Mouse (Mus musculus) midbrain, embryonic 11.5 days (tissue): ENCODE data around the gene Vmn2r102. TPM values are rescaled to one million over a fixed set of nuclear protein-coding genes. Genes with fewer than 3 reads are reported as not detected.

ENCODE experiments used
- ATAC-seq: fragments of 200-750 bp; cut with Nextera tagmentation; 2 replicates; pipeline ENCODE4 v1.8.0; 2017; ENCODE audit warnings: moderate TSS enrichment, moderate library complexity; ENCODE audit not compliant: low FRiP score
- DNase-seq: peaks from one replicate; pipeline ENCODE4 v3.0.0; 2015; ENCODE audit warnings: low spot score; ENCODE audit errors: missing footprints
- H3K27ac ChIP-seq: fragments of 300-500 bp; sonication (generic); 2 replicates; pipeline ENCODE4 v1.5.1; 2014; ENCODE audit warnings: low read depth, low read length
- H3K27me3 ChIP-seq: fragments of 300-500 bp; sonication (generic); 2 replicates; pipeline ENCODE4 v1.6.1; 2014; ENCODE audit warnings: mild to moderate bottlenecking, low read length, moderate library complexity, mixed read lengths; ENCODE audit not compliant: control insufficient read depth, insufficient read depth
- H3K36me3 ChIP-seq: fragments of 300-500 bp; sonication (generic); 2 replicates; pipeline ENCODE4 v1.6.1; 2014; ENCODE audit warnings: mild to moderate bottlenecking, low read length, moderate library complexity, mixed read lengths; ENCODE audit not compliant: control insufficient read depth, insufficient read depth
- H3K4me1 ChIP-seq: fragments of 300-500 bp; sonication (generic); 2 replicates; pipeline ENCODE4 v1.6.1; 2014; ENCODE audit warnings: low read length; ENCODE audit not compliant: control insufficient read depth, insufficient read depth
- H3K4me2 ChIP-seq: fragments of 300-500 bp; sonication (generic); 2 replicates; pipeline ENCODE4 v1.6.1; 2014; ENCODE audit warnings: mild to moderate bottlenecking, moderate library complexity
- H3K4me3 ChIP-seq: fragments of 300-500 bp; sonication (generic); 2 replicates; pipeline ENCODE4 v1.5.1; 2014; ENCODE audit warnings: low read depth, low read length
- H3K9ac ChIP-seq: fragments of 300-500 bp; sonication (generic); 2 replicates; pipeline ENCODE4 v1.6.1; 2014; ENCODE audit warnings: low read length
- H3K9me3 ChIP-seq: fragments of 300-500 bp; sonication (generic); 2 replicates; pipeline ENCODE4 v1.6.1; 2016; ENCODE audit warnings: low read length; ENCODE audit not compliant: control insufficient read depth
- WGBS: fragments of 180-500 bp; shearing (Covaris S2); extraction: QIAGEN DNeasy Blood & Tissue Kit; methylation state at CpG from one replicate; pipeline ENCODE4 v1.1.7; 2014; 5-methylcytosine and 5-hydroxymethylcytosine counted together
- polyA plus RNA-seq: library from polyadenylated mRNA; unstranded; fragments of >200 nt; fragmentation: Nextera tagmentation; extraction: Ambion mirVana; gene quantifications from 2 replicates; pipeline ENCODE4 v1.2.1, GENCODE M21; 2014

The Vmn2r102 gene
- polyA plus RNA-seq = not detected in 2 replicates

DNA sequence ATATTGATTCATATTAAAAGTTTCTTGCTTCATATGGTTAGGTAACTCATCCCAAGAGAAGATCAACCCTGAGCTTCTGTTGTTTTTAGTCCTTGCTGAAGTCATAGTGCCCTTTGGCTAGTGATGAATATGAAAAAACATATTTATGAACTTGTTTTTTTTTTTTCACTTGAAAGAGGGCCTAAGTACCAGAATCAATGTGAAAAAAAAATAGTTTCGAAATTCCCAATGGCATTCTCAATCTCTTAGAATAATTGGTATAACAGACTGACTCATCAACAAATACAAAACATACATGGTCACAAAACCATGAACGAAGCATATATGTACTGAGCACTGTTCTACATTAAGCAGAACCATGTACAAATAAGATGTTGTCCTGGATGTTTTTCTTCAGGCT is at the start of gene Vmn2r102:
Gene Vmn2r102 (plus strand): TSS at position 301 of the 400 bp plus-strand sequence.
- no peak within 1 kb of the TSS for H3K27ac ChIP-seq
- WGBS = 75% methylated on average over 2 of the region's 2 CpGs
- no peak within 1 kb of the TSS for H3K9ac ChIP-seq
- DNase-seq (no peak), ATAC-seq (no peak)
- H3K36me3 ChIP-seq = no peaks in the 10 kb centered on the region
- no peaks in the 10 kb centered on the region for H3K4me1 ChIP-seq
- H3K4me2 ChIP-seq = no peak within 1 kb of the TSS
- no peaks in the 10 kb centered on the region for H3K9me3 ChIP-seq
- H3K27me3 ChIP-seq = no peaks in the 10 kb centered on the region
- no peak within 1 kb of the TSS for H3K4me3 ChIP-seq

DNA sequence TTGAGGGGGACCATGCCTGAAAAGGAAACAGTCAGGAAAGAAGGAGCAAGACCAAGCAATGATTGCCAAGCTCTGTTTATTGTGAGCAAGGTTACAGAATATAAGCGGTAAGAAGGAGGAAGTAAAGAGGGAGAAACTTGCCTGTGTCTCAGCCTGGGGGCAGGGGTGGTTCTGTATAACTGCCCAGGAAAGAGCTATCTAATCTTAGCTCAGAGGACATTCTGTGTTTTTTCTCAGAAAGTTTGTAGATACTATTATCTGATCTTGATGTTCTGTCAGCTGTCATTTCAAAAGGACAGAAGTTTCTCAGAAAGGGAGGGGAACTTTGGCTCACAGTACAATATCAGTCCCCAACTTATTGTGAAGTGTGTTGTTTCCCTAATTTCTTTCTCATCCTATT is 30.8 kb upstream of the Vmn2r102 start:
- no peak for ATAC-seq
- Histone ChIP-seq H3K4me2 (no peak overlapping the region), H3K9me3 (peaks cover 13% of the 10 kb centered on the region; the same call in 1 of the 2 replicates), H3K27ac (no peak overlapping the region), H3K27me3 (no peaks in the 10 kb centered on the region), H3K36me3 (no peaks in the 10 kb centered on the region), H3K9ac (no peak overlapping the region), H3K4me1 (no peaks in the 10 kb centered on the region), H3K4me3 (no peak overlapping the region)
- 92% methylated on average over 1 of the region's 1 CpGs for WGBS
- DNase-seq = no peak

DNA sequence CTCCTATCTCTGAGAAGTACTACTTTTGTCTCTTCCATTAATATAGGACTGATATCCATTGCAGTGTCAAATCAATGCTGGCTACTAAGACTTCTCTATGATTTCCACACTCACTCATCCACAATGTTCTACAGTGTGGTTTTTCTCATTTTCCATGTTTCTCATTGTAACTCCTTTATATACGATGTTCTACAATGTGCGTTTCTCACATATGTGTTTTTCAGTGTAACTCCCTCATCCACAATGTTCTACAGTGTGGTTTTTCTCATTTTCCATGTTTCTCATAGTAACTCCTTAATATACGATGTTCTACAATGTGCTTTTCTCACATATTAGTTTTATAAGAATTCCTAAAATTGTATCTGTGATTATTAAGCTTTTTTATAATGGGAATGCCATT is 1.7 kb upstream of the Vmn2r102 start:
- Histone ChIP-seq H3K9me3 (no peaks in the 10 kb centered on the region), H3K4me1 (no peaks in the 10 kb centered on the region), H3K4me3 (no peak overlapping the region), H3K9ac (no peak overlapping the region), H3K4me2 (no peak overlapping the region), H3K27me3 (no peaks in the 10 kb centered on the region), H3K36me3 (no peaks in the 10 kb centered on the region), H3K27ac (no peak overlapping the region)
- DNase-seq (no peak), ATAC-seq (no peak)
- 72% methylated on average over 3 of the region's 3 CpGs for WGBS

DNA sequence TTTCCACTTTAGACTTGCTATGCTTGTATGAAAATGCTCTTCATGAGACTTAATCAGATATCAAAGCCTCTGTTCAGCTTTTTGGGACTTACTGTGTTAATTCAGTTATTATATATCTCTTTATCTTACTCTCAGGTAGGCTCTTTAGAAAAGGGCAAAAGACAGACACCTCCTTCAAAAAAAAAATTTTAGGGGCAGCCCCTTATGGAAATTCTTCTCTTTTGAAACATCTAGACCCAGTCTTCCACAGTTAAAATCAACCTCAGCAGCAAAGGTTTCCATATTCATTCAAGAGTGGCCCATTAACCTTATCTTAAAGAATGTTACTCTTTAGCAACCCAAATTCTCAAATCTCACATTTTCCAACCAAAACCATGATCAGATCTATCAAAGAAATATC is 31.9 kb downstream of the Vmn2r102 start:
- H3K9ac ChIP-seq = no peak overlapping the region

More for the DNA sequence above, 31.9 kb downstream of the Vmn2r102 start:
- H3K4me1 ChIP-seq = no peaks in the 10 kb centered on the region
- no peaks in the 10 kb centered on the region; the same call in 1 of the 2 replicates for H3K9me3 ChIP-seq
- DNase-seq (no peak), ATAC-seq (no peak)
- no peak overlapping the region for H3K4me2 ChIP-seq
- H3K27ac ChIP-seq = no peak overlapping the region
- H3K4me3 ChIP-seq = no peak overlapping the region
- H3K27me3 ChIP-seq = no peaks in the 10 kb centered on the region
- no peaks in the 10 kb centered on the region for H3K36me3 ChIP-seq

Other genes starting within 250 kb of the Vmn2r102 start
- gene Vmn2r100, start 155.6 kb upstream of the Vmn2r102 start, polyA plus RNA-seq = not detected in 2 replicates
- not detected in 2 replicates for gene Vmn2r101, start 83.1 kb upstream of the Vmn2r102 start, polyA plus RNA-seq
- gene Vmn2r103, start 113.0 kb downstream of the Vmn2r102 start, polyA plus RNA-seq = not detected in 2 replicates